Mouse (Mus musculus) ovary, adult 18-20 months (tissue): ENCODE measurements around the gene Atp5f1.
"Not testable (repeated sequence)": the region's sequence is repeated elsewhere in the genome, so short reads cannot be mapped to it uniquely, and the experiment has no call there.

Source experiments
- DNase-seq: peaks from one replicate; pipeline ENCODE4 v3.0.0; 2022; ENCODE audit warnings: low spot score, mixed read lengths

The Atp5f1 gene

DNA sequence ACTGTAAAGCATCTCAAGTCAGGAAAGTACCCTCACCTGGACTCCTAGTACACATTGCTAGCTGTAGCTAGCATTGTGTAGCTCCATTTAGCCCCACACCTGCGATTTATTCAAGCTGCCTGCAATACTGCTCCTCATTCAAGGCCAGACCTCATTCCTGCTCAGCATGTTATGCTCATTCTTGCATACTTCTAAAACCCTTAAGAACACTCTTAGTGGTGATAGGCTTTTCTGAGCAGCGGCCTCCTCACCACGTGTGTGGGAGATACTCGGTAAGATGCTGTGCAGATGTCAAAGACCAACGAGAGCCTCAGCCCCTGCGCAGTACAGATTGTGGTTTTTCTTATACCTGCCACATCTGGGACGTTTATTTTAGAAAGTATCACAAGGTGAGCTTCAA, 30.1 kb downstream of the Atp5f1 start:
- no peak for DNase-seq

DNA sequence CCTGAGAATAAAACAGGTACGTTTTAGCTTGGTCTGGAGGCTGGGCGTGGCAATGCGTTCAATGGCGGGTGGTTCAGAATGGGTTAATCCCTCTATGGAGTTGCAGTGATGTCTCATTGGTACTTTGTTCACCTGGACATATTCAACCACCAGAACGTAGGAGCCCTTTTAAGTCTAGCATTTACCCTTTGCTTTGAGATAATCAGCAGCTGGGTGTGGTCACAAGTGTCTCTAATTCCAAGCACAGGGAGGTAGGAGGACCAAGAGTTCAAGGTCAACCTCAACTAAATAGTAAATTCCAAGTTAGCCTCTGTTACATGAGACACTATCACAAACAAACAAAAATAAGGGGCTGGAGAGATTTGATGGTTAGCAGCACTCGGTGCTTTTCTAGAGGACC, 31.1 kb downstream of the Atp5f1 start:
- DNase-seq: no peak

DNA sequence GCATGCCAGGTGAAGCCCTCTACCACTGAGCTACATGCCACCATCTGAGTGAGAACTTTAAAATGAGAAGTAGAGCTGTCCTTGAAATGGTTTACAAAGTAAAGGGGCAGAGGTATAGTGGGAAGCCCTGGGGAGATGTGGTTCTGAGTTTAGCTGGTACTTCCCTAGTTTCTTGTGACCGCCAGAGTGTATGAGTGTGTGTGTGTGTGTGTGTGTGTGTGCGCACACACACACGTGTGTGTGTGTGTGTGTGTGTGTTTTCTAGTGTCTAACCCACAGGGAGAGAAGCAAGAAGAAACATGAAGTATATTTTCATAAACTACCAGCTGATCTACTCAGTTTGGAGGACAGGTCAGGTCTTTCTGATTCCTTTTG, 31.7 kb downstream of the Atp5f1 start:
- no peak for DNase-seq

DNA sequence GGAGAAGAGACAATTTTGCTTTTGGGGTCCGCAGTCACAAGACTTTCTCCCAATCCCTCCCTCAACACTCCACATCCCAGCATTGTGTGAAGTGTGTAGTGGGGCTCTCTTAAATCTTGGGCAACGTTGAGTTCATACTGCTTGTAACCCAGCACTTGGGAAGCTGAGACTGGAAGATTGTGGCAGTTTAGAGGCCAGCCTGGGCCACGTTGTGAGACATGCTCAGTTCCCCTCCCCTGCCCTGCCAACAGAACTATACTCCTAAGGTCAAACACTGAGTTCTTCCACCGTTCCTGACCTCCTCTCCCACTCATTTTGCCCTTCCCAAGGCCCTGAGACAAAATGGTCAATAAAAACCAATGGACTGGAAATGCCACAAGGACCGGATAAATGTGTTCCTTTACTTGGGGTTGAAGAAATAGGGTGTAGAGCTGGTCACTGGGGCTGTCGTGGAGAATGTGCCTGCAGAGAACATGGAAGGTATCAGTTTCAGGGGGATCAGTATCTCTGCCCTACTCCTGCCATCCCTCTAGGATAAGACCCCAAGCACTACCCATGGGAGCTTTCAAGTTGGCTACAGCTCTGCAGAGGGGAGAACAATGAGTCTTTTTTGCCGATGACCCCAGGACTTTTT, 32.2 kb downstream of the Atp5f1 start:
- no peak for DNase-seq

DNA sequence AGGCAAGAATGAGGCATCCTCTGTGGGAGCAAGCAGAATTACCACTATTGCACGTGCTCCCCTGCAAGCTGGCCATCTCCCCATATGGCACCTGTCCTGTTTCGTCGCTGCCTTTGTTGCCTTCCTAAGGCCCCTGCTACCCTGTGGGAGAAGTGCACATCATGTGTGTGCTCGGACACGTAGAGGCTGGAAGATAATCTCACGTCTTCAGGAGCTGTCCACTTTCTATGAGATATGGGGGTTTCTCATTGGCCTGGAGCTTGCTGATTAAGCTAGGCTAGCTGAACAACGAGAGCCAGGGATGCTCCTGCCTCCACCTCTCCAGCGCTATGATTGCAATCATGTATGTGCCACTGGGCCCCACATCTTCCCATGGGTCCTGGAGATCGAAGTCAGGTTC, 35.3 kb downstream of the Atp5f1 start:
- DNase-seq: no peak

DNA sequence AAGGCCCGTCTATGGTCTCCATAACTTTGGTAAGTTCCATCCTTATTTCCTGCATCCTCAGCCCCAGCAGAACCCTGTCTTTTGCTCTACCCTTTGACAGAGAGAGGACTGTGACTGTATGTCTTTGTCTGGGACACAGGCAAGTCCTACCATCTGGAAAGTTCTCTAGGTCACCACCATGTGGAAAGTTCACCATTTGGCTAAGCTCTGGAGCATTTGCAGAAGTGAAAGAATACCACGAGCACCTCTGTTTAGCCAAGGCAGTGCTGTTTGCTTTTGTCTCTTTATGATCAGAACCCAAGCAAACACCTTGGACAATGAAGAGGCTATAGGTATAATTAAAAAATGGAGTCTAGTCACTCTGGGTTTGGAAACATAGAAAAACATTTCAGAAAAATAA, 37.9 kb downstream of the Atp5f1 start:
- DNase-seq: no peak

DNA sequence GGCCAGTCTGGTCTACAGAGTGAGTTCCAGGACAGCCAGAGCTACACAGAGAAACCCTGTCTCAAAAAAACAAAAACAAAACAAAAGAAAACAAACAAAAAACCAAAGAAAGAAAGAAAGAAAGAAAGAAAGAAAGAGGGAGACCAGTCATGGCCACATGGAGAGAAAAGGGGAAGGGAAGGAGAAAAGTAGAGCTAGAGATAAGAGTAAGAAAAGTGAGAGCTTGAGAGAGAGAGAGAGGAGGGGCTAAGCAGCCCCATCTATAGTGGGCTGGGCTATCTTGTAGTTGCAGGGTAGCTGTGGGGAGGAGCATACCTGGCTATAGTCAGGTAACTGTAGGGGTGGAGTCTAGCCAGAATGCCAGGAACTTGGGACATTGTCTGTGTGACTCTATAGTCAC, 39.2 kb downstream of the Atp5f1 start:
- not testable (repeated sequence) for DNase-seq

DNA sequence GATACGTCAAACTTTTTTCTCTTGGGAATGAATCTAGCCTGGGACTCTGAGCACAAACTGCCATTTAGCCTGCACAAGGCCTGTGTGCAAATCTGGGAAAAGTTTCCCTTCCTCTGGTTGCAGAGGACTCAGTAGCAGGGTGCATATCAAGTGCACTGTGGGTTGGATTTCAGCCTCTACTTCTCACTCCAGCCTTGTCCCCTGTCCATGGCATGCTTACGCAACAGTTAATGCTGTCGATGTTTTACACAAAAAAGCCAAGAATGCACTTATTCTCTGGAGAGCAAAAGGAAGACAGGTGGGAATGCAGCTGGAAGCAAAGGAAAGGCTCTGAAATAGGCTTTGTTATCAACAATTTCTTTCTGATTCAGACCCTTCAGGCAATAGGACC, 41.5 kb downstream of the Atp5f1 start:
- no peak for DNase-seq

DNA sequence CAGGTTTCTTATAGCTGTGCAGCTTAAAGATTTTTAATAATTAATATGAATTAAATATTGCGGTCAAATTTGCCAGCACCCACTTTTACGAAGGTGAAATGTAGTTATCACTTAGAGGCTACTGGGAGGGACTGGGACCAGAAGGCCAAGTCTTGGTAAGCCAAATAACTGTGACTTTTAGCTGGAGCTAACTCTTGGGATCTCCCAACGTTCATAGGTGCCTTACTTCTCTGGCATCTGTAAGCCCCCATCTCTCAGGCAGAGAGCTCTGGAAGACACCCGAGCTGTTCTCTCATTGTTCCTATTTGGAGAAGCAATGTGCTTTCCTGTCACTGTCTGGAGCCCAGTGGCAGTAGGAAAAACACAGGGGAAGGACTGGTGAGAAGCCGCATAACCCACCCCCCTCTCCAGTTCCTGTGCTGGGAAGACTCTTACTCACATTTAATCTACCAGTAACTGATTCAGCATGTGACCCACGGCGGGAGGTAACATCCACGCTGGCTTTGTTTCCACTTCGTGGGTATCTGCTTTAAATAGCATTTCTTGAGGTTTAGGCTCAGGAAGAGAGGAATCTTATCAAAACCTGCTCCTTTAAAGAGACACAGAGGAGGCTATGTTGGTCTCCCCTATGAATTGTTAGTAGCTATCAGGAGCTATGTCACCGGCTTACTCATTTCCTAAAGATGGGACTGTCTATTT, 42.1 kb downstream of the Atp5f1 start:
- no peak for DNase-seq

DNA sequence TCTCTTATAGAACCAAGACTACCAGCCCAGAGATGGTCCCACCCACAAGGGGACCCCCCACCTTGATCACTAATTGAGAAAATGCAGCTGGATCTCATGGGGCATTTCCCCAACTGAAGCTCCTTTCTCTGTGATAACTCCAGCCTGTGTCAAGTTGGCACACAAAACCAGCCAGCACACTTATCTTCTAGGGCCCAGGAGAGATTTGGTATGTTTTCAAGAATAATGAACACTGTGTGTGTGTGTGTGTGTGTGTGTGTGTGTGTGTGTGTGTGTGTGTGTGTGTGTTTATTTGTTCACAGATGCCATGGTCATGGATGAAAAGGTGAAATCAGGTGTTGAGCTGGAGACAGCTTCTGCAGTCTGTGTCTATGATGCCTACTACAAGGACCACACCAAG, 43.4 kb downstream of the Atp5f1 start:
- not testable (repeated sequence) for DNase-seq

DNA sequence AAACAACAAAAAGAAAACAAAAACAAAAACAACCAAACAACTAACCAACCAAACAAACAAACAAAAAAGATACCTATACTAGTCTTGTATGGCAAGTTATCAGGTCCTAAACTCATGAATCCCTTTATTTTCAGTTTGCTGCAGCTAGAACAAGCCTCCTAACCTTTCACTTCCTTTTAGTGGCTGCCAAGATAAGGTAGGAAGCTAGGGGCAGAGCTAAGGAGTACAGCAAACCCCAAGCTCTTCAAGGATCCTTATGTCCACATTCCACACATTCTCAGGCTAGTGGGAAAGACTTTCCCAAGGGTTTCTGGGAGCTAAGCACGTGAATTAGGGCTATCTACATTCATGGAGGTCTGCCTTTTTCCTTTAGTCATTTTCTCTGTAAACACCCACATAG, 44.6 kb downstream of the Atp5f1 start:
- DNase-seq: no peak

DNA sequence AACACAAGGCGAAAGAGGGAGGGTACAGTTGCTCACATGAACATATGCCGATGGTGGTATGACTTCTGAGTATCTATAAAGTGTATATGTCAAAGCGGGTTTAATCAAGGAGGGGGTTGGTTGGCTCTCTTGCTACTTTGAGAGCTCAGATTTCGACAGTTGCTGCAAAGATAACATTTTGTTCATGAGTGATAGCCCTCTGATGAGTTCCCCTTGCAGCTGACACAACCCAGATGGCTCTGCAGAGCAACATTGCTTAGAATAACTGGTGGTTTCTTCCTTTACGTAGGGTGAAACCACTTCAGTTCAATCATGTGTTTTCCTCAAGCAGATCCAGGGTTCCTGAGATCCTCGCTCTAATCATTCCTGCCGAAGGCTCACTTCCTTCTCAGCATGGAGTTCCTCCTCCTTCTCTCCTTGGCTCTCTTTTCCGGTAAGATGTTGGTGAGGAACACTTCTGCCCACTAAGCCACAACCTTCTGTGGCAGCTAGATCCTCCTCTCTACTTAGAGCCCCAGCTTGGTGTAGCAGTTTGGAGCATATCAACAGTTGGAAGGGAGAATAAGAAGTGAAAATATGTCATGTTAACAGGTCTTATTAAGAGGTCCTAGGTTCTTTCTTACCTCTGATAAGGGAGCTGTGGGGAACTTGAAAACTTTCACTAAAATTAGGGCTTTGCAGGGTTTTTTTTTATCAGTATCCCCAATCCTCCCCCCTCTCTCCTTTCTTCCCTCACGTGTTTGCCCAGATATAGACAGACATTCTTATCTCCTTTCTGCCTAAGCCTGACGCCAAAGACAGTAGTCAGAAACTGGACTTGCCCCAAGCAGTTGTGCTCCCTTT, 45.8 kb downstream of the Atp5f1 start:
- DNase-seq: no peak

DNA sequence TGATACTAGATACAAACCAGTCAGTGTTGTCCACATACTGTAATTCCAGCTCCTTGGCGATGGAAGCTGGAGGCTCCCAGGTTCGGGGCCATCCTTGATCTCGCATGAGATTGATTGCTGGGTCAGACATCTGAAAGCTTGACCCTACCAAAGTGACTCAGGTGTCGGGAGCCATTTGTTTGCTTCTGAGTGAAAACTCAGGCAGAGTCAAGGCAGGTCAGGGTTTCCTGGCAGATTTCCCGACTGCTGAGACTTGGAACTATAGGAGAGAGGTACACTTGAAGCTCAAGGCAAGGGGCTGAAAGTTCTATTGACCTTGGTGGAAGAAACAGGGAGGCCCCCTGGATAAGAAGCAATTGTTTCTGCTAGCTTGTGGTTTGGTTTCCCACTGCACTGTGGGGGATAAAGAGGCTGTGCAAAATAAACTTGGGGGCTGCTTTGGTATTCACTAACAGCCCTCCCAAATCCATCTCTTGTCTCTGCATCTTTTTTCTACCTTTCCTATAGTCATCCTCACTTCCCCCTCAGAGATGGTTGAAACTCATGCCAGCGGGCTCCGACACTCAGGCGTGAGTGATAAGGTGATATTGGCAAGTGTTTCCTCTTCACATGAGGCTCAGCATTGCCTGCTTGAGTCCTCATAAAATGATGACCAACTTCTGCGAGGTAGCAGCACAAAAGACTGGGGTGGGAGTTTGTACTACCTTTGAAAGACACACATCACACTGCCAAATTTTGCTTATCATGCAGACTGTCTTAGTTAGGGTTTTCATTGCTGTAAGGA, 47.6 kb downstream of the Atp5f1 start:
- DNase-seq: no peak

DNA sequence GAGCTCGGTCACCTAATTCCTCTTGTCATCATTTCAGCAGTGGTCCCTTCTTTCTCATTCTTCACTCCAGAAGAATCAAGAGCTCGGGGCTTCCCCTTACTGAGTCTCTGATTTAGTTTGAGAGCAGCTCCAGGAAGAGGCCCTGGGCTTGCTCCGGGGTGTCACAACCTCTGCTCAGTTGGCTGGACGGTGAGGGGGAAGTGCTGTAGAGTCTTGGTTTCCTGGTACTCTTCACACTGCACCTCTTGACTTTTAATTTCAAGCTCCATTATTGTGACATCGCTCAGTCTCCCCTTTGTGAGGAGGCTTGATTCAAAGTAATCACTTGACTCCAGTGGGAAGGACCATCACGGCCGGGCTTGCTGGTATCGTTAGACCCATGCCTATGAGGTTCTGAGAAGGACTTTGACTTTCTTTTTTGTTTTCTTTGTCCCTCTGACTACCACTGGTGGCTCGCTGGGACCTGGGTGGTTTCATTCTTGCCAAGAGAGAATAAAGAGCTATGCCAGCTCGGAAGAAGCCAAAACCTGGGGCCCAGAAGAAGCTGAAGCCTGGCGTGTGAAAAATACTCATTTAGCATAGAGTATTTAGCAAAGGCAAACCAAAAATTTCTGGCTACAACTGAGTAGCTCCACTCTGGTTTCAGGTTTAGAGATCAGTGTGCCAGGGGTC, 49.2 kb downstream of the Atp5f1 start:
- DNase-seq: no peak

DNA sequence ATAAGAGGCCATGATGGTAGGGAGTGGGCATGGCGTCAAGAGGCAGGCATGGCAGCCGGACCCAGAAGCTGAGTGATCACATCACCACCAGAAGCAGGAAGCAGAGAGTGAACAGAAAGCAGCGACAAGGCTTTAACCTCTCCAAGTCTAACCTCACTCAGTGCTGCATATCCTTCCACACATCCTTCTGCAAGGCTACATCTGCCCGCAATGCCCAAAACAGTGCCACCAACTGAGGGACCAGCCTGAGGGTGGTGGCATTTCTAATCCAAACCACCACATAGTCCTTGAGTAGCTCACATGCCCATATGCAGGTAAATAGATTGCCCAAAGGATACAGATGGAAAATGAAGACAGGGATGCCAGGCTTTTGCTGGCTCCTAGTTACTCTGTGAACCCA, 50.9 kb downstream of the Atp5f1 start:
- no peak for DNase-seq

DNA sequence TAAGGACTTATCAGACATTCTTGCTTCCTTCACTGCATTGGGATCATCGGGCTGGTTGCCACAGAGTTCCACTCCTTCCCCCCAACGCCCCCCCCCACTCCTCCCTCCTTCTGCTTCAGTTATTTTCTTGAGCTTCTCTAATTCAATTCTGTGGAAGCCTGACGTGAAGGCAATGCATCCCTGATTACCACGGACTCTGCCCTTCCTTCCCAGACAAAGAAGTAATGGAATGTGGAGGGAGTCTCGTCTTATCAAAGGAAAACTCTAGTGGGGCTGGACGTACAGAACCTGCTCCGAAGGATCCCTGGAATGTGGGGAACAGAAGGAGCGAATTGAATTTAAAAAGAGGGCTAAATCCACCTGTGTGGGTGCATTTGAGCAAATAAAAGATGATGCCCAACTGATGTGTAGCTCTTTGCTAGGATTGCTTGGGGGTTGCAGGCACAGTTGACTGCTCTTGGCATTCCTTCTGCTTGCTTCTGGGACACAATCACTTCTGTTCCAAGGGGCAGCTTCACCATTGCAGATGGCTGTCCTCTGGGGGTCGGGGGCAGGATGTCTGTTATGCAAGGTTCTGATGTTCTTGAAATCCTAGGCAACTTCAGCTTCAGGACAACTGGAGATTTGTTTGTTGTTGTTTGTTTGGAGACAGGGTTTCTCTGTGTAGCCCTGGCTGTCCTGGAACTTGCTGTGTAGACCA, 51.8 kb downstream of the Atp5f1 start:
- DNase-seq: no peak

DNA sequence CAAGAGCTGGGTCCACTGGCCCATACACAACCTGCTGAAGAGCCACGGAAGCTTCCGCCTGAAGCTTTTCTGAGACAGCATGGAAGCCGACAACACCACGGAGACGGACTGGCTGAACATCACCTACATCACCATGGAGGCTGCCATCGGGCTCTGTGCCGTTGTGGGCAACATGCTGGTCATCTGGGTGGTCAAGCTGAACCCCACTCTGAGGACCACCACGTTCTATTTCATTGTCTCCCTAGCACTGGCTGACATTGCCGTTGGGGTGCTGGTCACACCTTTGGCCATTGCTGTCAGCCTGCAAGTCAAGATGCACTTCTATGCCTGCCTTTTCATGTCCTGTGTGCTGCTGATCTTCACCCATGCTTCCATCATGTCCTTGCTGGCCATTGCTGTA, 55.2 kb downstream of the Atp5f1 start:
- no peak for DNase-seq

DNA sequence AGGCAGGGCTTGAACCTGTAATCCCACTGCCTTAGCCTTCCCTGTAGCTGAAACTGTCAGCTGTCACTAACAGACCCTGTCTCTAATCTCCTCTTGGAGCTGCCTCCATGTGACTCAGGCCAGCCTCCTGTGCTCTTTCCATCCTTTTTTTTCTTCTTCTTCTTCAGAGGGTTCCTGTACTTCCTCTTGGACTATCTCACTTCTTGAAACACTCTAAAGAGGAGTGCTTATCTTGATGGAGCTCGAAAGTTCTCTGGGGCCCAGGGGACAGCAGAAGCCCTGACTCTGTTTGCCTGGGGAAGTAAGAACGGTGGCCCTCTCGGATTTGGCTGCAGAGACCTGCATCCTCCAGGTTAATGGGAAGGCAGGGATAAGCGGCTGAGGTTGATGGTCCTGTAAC, 55.7 kb downstream of the Atp5f1 start:
- no peak for DNase-seq

DNA sequence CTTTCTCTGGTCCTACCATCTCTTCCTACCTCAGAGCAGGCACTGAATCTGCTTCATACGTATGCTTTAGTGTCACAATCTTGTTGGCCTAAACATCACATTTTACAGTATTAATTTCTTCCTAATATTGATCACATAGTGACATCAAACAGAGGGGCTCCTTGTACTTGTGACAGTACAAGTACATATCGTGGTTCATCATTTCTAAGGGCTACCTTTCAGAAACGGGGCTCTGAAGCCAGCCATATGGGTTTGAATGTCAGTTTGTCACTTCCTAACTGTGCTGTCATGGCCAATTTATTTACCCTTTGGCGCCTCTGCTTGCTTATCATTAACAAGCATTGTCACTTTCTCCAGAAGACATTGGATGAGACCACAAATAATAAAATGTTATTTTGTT, 58.4 kb downstream of the Atp5f1 start:
- no peak for DNase-seq

DNA sequence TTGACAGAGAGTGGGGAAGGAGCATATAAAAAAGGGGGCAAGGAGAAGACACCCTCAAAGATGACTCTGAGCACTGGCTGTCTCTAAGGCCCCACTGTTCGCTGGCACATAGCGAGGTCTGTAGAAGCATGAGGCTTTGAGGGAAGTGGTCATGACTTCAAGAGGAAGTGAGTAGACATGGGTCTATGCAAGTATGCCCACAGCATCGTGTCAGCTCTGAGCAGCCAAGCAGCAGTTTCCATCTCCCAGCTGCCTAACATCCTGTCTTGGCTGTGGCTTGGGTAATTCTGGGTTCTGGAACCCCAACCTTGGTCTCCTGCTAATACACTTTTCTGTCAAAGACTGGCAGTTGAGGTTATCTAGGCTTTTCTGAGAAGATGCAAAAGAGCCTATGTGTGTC, 59.2 kb downstream of the Atp5f1 start:
- DNase-seq: no peak

DNA sequence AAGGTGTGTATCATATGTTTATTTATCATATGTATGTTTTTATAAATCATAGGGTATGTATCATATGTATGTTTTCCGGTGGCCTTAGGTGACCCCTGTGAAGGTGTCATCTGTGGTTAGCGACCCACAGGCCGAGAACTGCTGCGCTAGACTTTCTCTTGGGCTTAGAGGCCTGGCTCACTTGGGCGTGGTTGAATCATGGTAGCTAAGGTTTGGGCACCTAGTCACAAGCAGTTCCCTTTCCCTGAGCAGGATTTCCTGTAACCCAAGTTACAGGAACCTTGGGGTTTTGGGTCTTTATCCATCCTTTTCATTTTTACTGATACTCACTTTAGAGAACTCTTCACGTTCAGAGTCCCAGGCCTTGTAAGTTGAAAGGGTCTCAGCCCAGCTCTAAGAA, 59.6 kb downstream of the Atp5f1 start:
- no peak for DNase-seq
